Mouse (Mus musculus) kidney, postnatal 10 days (tissue): ENCODE data around the gene Eri2.
A peak's percentile ranks its signal among the peaks of the same experiment; 100 is the strongest.
"Not testable (repeated sequence)": the region's sequence is repeated elsewhere in the genome, so short reads cannot be mapped to it uniquely, and the experiment has no call there.

Experiments used
- DNase-seq: peaks from one replicate; pipeline ENCODE4 v3.0.0; 2021; ENCODE audit warnings: mixed read lengths

The Eri2 gene

DNA sequence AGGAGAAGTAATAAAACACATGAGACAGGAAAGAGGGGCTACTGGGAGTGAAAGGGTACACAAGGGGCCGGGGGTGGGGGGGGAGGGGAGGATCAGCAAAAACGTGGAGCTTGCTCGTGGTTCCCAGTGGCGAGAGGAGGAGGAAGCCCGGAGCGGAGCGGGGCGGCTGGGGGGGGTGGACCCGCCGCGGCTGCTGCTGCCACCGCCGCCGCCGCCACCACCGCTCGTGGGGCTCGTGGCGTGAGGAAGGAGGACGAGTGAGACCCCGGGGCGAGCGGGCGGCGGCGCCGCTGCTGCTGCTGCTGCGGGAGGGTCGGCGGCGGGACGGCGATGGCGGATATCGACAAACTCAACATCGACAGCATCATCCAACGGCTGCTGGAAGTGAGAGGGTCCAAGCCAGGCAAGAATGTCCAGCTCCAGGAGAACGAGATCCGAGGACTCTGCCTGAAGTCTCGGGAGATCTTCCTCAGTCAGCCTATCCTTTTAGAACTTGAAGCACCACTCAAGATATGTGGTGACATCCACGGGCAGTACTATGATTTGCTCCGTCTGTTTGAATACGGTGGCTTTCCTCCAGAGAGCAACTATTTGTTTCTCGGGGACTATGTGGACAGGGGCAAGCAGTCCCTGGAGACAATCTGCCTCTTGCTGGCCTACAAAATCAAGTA, 53.9 kb downstream of the Eri2 start:
- DNase-seq = not testable (repeated sequence)

DNA sequence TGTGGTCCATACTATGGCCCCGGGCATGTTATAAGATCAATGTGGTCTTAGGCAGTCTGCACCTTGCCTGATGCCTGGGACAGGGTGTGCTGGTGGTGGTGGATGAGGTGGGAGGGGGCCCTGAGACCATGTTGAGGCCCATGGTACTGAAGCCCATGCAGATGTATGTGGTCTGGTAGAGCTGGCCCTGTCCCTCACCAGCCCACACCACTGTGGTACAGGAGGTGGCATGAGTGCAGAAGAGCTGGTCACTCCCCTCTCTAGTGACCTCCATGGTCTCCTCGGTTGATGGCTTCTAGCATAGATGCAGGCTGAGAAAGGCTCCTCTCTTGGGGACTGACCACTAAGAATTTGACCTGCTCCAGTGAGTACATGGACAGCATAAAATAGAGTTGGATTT, 55.0 kb downstream of the Eri2 start:
- DNase-seq = no peak

DNA sequence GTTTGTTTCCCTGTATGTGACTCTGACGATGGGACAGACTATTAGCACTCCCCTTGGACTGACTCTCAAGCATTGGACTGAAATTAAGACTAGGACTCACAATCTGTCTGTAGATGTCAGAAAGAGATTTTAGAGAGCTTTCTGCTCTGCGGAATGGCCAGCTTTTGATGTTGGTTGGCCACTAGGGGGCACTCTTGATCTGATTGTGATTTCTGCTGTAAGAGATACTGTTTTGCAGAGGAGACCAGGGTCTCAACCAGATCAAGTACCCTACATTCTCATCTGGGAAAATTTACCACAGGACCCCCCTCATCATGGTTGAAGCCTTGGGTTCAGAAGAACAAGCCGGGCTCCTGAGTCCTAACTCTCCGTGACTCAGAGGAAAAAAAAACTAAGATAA, 62.6 kb downstream of the Eri2 start:
- peak; percentile 25 for DNase-seq

DNA sequence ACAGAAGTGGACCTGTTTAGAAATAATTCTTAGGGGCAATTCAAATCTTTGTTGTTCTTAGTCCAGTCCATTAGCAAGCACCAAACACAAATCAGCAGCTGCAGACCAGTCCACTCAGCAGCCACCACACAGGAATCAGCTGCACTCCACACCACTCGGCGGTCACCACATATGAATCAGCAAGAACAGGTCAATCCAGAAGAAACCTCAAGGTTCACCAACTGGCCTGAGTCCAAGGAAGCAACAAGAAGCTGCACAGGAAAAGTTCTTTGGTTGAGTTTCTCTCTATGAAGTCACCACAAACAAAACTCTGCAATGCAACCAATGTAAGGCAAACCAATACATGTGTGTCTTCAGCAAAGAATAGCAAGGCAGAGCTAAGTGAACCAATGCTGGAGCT, 66.2 kb downstream of the Eri2 start:
- DNase-seq = no peak

DNA sequence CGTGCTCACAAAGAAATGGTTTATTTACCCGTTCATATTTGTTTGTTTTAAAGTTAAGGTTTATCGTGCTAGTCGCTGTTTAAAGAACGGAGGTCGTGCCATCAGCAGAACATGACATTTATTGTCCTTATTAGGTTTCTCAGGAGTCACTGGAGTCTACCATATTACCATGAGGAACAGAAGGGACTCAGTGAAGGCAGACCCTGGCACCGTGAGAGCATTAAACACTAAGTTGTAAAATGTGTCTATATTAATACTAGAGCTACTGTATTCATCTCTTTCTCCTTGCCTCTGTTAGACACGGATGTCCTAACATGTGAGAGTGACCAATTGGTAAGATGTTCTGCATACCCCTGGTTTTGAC, 72.9 kb downstream of the Eri2 start:
- DNase-seq = peak; percentile 15

DNA sequence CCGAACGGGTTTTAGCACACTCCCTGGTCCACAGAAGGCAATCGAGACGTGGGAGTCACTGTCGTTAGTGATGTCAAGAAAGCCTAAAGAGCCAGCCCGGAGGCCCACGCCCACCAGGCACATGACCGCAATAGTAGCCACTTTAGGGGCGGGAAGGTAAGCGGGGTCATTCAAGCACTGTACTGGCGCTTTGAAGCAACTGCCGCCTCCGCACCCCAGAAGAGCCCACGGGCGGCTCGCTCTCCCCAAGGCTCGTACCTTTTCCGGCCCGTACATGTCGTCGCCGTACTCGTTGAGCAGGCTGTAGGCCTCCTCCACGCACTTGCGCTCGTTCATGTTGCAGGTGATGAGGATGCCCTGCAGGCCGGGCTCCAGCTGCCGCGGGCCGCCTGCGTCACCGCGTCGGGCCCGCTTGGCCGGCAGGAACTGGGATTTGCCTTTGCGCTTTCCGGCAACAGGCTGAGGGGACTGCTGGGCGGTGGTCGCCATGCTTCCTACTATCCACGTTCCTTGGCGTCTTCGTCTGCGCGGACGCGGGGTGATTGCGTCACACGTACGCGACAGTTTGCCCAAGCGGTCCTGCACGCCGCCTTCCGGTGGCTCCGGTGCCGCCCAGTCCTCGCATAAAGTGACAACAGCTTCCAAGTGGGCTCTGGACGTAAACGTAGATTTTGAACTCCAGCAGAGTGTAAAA, 73.5 kb downstream of the Eri2 start, which contains the start of gene Thumpd1:
Gene Thumpd1, minus strand, starts transcription at position 546 of the 694 bp plus-strand sequence.
- DNase-seq = peak; percentile 98
